Mouse (Mus musculus) hindbrain, embryonic 11.5 days (tissue): ENCODE data around the gene Dkk2. TPM values are rescaled to one million over a fixed set of nuclear protein-coding genes. Genes with fewer than 3 reads are reported as not detected.

Experiments used
- ATAC-seq: fragments of 200-750 bp; cut with Nextera tagmentation; 2 replicates; pipeline ENCODE4 v1.8.0; 2017; ENCODE audit warnings: mild to moderate bottlenecking, moderate TSS enrichment, moderate library complexity; ENCODE audit not compliant: low FRiP score
- DNase-seq: peaks from one replicate; pipeline ENCODE4 v3.0.0-alpha.2; 2015; ENCODE audit warnings: low spot score
- H3K27ac ChIP-seq: fragments of 300-500 bp; sonication (generic); 2 replicates; pipeline ENCODE4 v1.5.1; 2014; ENCODE audit warnings: mild to moderate bottlenecking, low read depth, low read length
- H3K27me3 ChIP-seq: fragments of 300-500 bp; sonication (generic); 2 replicates; pipeline ENCODE4 v1.6.1; 2014; ENCODE audit warnings: mild to moderate bottlenecking, low read length, moderate library complexity, mixed read lengths; ENCODE audit not compliant: control insufficient read depth, insufficient read depth
- H3K36me3 ChIP-seq: fragments of 300-500 bp; sonication (generic); 2 replicates; pipeline ENCODE4 v1.6.1; 2014; ENCODE audit warnings: mild to moderate bottlenecking, low read length, moderate library complexity, mixed read lengths; ENCODE audit not compliant: control insufficient read depth, insufficient read depth
- H3K4me1 ChIP-seq: fragments of 300-500 bp; sonication (generic); replicated peaks from 2 replicates; pipeline ENCODE4 v1.6.1; 2014; ENCODE audit warnings: low read length, mixed read lengths; ENCODE audit not compliant: control insufficient read depth, insufficient read depth
- H3K4me2 ChIP-seq: fragments of 300-500 bp; sonication (generic); replicated peaks from 2 replicates; pipeline ENCODE4 v1.6.1; 2014; ENCODE audit warnings: mild to moderate bottlenecking, low read depth, low read length
- H3K4me3 ChIP-seq: fragments of 300-500 bp; sonication (generic); 2 replicates; pipeline ENCODE4 v1.5.1; 2014; ENCODE audit warnings: low read depth, low read length
- H3K9ac ChIP-seq: fragments of 300-500 bp; sonication (generic); 2 replicates; pipeline ENCODE4 v1.6.1; 2014; ENCODE audit warnings: low read depth, low read length
- H3K9me3 ChIP-seq: fragments of 300-500 bp; sonication (generic); 2 replicates; pipeline ENCODE4 v1.6.1; 2016; ENCODE audit warnings: low read length; ENCODE audit not compliant: control insufficient read depth
- WGBS: fragments of 180-500 bp; shearing (Covaris S2); extraction: QIAGEN DNeasy Blood & Tissue Kit; methylation state at CpG from one replicate; pipeline ENCODE4 v1.1.7; 2014; 5-methylcytosine and 5-hydroxymethylcytosine counted together
- polyA plus RNA-seq: library from polyadenylated mRNA; unstranded; fragments of >200 nt; fragmentation: Nextera tagmentation; extraction: Ambion mirVana; gene quantifications from 2 replicates; pipeline ENCODE4 v1.2.1, GENCODE M21; 2014

Dkk2 gene
- polyA plus RNA-seq, 1 experiment from 2014 or later, result 13.0 TPM

GRCm38 (mm10) chr3:132134502-132134901 lies 49.4 kb downstream of the Dkk2 start:
- WGBS, result 90% methylated on average over 1 of the region's 1 CpGs
- DNase-seq, result no peak
- no peaks in the 10 kb centered on the region for H3K36me3 ChIP-seq
- H3K9me3 ChIP-seq, result no peaks in the 10 kb centered on the region
- H3K27ac ChIP-seq, result no peak overlapping the region
- no peak overlapping the region for H3K4me3 ChIP-seq
- no peak overlapping the region for H3K4me2 ChIP-seq
- no peaks in the 10 kb centered on the region for H3K27me3 ChIP-seq
- no peaks in the 10 kb centered on the region for H3K4me1 ChIP-seq
- no peak overlapping the region for H3K9ac ChIP-seq
- no peak for ATAC-seq

- no peak overlapping the region for H3K9ac ChIP-seq
- H3K4me1 ChIP-seq, result no peaks in the 10 kb centered on the region
- H3K4me3 ChIP-seq, result no peak overlapping the region
- H3K27ac ChIP-seq, result no peak overlapping the region
- no peak for ATAC-seq
- H3K36me3 ChIP-seq, result no peaks in the 10 kb centered on the region
- no peak for DNase-seq
- no peaks in the 10 kb centered on the region for H3K27me3 ChIP-seq
- H3K4me2 ChIP-seq, result no peak overlapping the region
- H3K9me3 ChIP-seq, result no peaks in the 10 kb centered on the region
- WGBS, result 85% methylated on average over 11 of the region's 11 CpGs
Measured at GRCm38 (mm10) chr3:132137802-132138378, 52.8 kb downstream of the Dkk2 start.

- Histone ChIP-seq H3K4me2 (no peak overlapping the region), H3K4me1 (no peaks in the 10 kb centered on the region), H3K27ac (no peak overlapping the region), H3K4me3 (no peak overlapping the region), H3K9ac (no peak overlapping the region), H3K36me3 (no peaks in the 10 kb centered on the region), H3K9me3 (no peaks in the 10 kb centered on the region), H3K27me3 (no peaks in the 10 kb centered on the region)
- ATAC-seq (no peak), DNase-seq (no peak)
- WGBS, result 88% methylated on average over 4 of the region's 4 CpGs
Measured at GRCm38 (mm10) chr3:132141031-132141430, 55.9 kb downstream of the Dkk2 start.

GRCm38 (mm10) chr3:132149446-132150025 lies 64.4 kb downstream of the Dkk2 start:
- no peaks in the 10 kb centered on the region for H3K27me3 ChIP-seq
- no peak overlapping the region for H3K9ac ChIP-seq
- no peak for DNase-seq
- H3K27ac ChIP-seq, result no peak overlapping the region
- H3K36me3 ChIP-seq, result no peaks in the 10 kb centered on the region
- no peak overlapping the region for H3K4me2 ChIP-seq
- no peaks in the 10 kb centered on the region for H3K9me3 ChIP-seq
- no peak overlapping the region for H3K4me3 ChIP-seq
- ATAC-seq, result no peak
- WGBS, result 76% methylated on average over 6 of the region's 6 CpGs
- no peaks in the 10 kb centered on the region for H3K4me1 ChIP-seq

- no peak overlapping the region for H3K27ac ChIP-seq
- H3K27me3 ChIP-seq, result no peaks in the 10 kb centered on the region
- no peak overlapping the region for H3K4me3 ChIP-seq
- ATAC-seq (no peak), DNase-seq (no peak)
- 85% methylated on average over 2 of the region's 2 CpGs for WGBS
- no peaks in the 10 kb centered on the region for H3K9me3 ChIP-seq
- no peak overlapping the region for H3K4me2 ChIP-seq
- no peaks in the 10 kb centered on the region for H3K4me1 ChIP-seq
- H3K9ac ChIP-seq, result no peak overlapping the region
- no peaks in the 10 kb centered on the region for H3K36me3 ChIP-seq
Measured at GRCm38 (mm10) chr3:132158817-132159216, 73.7 kb downstream of the Dkk2 start.

GRCm38 (mm10) chr3:132168911-132169310 lies 83.8 kb downstream of the Dkk2 start:
- ATAC-seq (no peak), DNase-seq (no peak)
- 90% methylated on average over 3 of the region's 3 CpGs for WGBS

GRCm38 (mm10) chr3:132186888-132187552 lies 101.9 kb downstream of the Dkk2 start:
- H3K27me3 ChIP-seq, result no peaks in the 10 kb centered on the region
- H3K4me1 ChIP-seq, result no peaks in the 10 kb centered on the region
- H3K27ac ChIP-seq, result no peak overlapping the region
- H3K4me3 ChIP-seq, result no peak overlapping the region
- no peak for ATAC-seq
- WGBS, result 89% methylated on average over 12 of the region's 12 CpGs
- no peaks in the 10 kb centered on the region for H3K9me3 ChIP-seq
- no peaks in the 10 kb centered on the region for H3K36me3 ChIP-seq
- no peak overlapping the region for H3K4me2 ChIP-seq
- no peak for DNase-seq
- no peak overlapping the region for H3K9ac ChIP-seq

More at GRCm38 (mm10) chr3:132168911-132169310, 83.8 kb downstream of the Dkk2 start:
- H3K9ac ChIP-seq, result no peak overlapping the region
- H3K4me1 ChIP-seq, result no peaks in the 10 kb centered on the region
- H3K4me2 ChIP-seq, result no peak overlapping the region
- no peak overlapping the region for H3K27ac ChIP-seq
- no peak overlapping the region for H3K4me3 ChIP-seq
- no peaks in the 10 kb centered on the region for H3K9me3 ChIP-seq
- H3K27me3 ChIP-seq, result no peaks in the 10 kb centered on the region
- H3K36me3 ChIP-seq, result no peaks in the 10 kb centered on the region

GRCm38 (mm10) chr3:132201950-132202349 lies 116.9 kb downstream of the Dkk2 start:
- Histone ChIP-seq H3K4me3 (no peak overlapping the region), H3K27me3 (no peaks in the 10 kb centered on the region), H3K9me3 (no peaks in the 10 kb centered on the region), H3K9ac (no peak overlapping the region), H3K4me1 (no peaks in the 10 kb centered on the region), H3K27ac (no peak overlapping the region), H3K36me3 (no peaks in the 10 kb centered on the region), H3K4me2 (no peak overlapping the region)
- WGBS, result 91% methylated on average over 4 of the region's 4 CpGs
- ATAC-seq (no peak), DNase-seq (no peak)

GRCm38 (mm10) chr3:132202665-132203064 lies 117.6 kb downstream of the Dkk2 start:
- 84% methylated on average over 5 of the region's 5 CpGs for WGBS
- DNase-seq (no peak), ATAC-seq (no peak)
- no peaks in the 10 kb centered on the region for H3K27me3 ChIP-seq
- no peaks in the 10 kb centered on the region for H3K4me1 ChIP-seq
- no peaks in the 10 kb centered on the region for H3K36me3 ChIP-seq
- H3K4me3 ChIP-seq, result no peak overlapping the region
- no peaks in the 10 kb centered on the region for H3K9me3 ChIP-seq
- no peak overlapping the region for H3K9ac ChIP-seq
- H3K27ac ChIP-seq, result no peak overlapping the region
- H3K4me2 ChIP-seq, result no peak overlapping the region
